Mouse (Mus musculus) adipocyte (in vitro differentiated cells): ENCODE data around the gene Rabggta.

Experiments used
- DNase-seq: peaks from one replicate; pipeline ENCODE4 v3.0.0-alpha.2; 2016; ENCODE audit warnings: low spot score

Rabggta gene

DNA sequence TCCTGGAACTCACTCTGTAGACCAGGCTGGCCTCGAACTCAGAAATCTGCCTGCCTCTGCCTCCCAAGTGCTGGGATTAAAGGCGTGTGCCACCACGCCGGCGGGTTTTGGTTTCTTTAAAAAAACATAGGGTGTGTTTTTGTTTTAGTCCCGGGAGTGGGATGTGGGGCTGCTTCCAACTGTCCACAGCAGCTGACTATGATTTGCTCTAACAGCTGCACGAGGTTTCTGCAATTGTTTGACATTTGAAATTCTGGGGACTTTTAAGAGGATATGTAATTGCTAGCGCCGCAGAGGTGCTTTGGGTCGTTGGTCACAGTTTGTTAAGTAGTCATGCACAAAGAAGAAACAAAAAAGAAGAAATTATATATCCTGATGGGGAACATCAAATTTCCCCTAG, 32.6 kb downstream of the Rabggta start:
- no peak for DNase-seq

DNA sequence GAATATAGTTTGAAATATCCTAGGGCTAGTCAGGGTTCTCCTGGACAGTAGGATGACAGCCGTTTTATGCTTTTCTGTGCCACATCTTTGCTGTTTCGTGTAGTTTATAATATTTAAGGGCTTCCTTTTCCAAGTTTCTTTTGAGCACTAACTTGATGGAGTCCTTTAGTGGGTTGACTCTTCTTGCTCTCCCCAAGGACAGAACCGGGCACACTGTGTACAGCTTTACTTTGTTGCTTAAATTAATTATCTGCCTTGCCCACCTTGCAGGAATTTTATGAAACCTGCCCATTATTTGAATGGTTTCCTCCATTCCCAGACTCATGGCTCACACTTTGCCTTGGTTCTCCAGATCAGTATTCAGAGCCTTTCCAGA, 40.0 kb downstream of the Rabggta start:
- no peak for DNase-seq

DNA sequence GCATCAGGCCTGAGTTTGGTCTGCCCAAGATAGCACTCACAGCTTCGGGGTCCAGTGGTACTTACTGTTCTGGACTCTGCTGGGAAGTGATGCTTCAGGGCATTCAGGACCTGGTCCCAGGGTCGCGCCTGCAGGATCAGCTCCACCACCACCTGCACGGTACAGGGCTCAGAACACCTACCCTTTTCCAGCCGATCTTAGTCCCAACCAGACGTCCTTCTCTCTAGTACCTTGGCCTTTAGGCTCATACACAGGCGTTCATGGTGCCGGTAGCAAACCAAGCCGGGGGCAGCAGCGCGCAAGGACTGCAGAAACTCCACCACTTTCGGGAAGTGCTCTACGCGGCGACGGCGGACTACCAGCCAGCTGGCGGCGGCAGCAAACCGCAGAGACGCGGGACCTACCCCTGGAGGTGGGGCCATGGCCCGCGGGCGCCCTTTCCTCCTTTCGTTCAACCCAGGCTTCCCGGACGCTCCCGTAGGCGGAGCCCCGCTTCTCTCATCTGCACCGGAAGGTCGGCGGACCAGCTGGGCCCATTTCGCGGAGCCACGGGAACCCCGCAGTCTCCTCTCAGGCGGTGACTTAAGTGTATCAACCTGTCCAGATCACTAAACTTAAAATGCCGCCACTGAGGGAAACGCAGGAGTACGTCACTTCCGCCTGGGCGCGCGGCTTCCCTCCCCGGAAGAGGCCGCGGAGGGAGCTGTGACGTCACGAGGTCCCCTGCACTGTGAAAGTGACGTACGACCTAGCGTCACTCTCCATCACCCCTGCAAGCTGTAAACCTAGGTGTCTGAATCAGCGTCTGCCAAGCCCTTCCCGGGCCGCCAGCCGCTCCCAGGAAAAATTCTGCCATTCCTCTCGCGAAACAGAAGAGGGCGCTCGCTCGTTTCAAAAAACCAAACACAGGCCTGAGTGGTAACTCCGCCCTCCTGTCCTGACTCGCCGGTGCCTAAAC, 40.6 kb downstream of the Rabggta start, which contains the start of gene Tinf2:
TSS of gene Tinf2 (minus strand) at position 661 of the 958 bp plus-strand sequence.
- DNase-seq = peak; percentile 90

DNA sequence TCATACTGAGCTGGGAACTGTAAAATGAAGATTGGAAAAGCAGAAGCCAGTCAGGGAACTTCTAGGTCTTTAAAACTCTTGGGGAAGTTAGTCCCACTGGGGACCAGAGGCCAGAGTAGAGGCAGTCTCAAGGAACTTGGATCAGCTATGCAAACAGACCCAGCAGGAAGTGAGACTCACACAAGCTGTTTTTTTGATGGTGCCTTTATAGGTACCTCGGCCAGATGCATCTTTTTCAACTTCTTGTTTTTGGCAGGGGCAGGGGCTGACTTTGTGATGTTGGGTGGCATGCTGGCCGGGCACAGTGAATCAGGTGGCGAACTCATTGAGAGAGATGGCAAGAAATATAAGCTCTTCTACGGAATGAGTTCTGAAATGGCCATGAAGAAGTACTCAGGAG, 44.4 kb downstream of the Rabggta start:
- DNase-seq = no peak

DNA sequence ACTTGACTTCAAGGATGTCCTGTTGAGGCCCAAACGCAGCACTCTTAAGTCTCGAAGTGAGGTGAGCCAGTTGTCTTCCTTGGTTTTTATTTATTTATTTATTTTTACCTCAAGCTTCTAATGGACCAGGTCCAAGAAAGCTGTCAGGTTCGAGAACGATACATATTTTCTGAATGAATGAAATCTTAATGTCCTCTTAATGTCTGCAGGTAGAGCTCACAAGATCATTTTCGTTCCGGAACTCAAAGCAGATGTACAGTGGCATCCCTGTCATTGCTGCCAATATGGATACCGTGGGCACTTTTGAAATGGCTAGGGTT, 49.4 kb downstream of the Rabggta start:
- no peak for DNase-seq

DNA sequence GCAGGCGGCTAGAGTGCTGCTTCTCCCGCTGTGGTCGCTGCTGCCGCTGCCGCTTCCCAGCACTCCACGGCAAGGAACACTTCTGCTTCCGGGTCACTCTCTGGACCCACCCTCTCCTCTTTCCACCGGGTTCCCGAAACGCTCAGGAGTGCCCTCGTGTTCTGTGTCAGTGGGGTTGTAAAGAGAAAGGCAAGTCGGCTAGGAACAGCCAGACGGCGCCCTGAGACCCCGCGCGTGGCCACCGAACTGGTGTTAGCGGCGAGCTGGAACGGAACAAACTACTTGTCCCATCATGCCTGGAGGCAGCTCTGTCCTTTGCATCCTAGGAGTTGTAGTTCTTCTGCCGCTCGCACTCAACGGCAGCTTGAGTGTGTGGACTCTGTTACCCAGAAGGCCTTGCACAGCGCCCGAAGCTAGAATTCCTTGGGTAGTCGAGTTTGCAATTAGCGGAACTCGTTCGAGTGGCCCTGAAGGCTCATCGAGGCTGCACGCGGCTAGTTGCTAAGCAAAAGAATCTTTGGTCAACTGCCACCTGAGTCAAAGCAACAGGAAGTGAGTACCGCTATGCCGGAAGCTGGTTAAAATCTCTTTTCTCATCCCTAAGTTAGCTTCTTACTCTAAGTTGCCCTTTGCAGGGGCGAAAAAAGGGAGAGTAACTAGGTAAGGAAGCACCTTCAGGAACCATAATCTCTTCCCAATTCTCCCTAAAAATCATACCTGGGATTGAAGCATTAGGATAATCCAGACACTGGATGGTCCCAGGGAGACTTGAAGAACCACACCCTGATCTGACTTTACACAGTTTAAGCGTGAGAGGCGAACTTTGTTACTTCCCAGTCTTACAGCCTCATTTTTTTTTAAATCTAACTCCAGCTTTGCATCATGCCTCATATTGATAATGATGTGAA, 50.0 kb downstream of the Rabggta start, which contains the start of the genes Gmpr2 and Nedd8:
TSS of gene Gmpr2 (plus strand) at position 109 of the 908 bp plus-strand sequence.
TSS of gene Nedd8 (minus strand) at position 292 of the 908 bp plus-strand sequence.
- peak; percentile 94 for DNase-seq

DNA sequence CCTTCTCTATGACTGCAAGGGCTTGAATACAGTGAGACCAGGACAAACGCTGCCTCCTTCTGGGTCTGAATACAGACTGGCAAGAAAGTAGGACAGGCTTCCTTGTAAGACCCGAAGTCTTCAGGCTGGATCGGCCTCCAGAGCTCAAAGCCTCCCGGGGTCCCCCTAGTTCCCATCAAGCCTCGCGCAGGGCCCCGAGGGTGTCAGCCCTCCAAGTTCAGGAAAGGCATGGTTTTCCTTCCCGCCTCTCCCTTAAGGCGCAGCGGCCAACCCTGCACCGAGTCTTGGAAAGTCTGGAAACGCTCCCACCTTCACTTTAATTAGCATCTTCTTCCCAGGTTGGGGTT, 50.6 kb downstream of the Rabggta start:
- DNase-seq = no peak
